Mouse (Mus musculus) heart, embryonic 14.5 days (tissue): ENCODE measurements at regions not wholly inside any gene's neighbourhood (a gene's known extent, or its start where the extent isn't known, plus 50 kb on each side); places are given as distances from the start of the nearest gene placed in this dataset.

ENCODE experiments used
- ATAC-seq: fragments of 200-750 bp; cut with Nextera tagmentation; 2 replicates; pipeline ENCODE4 v1.8.0; 2017; ENCODE audit warnings: low read depth, moderate TSS enrichment; ENCODE audit not compliant: insufficient number of reproducible peaks, insufficient read depth, low FRiP score
- H3K27ac ChIP-seq, 2 experiments: fragments of 200-500 bp in 1 of 2; fragments of 300-500 bp in 1 of 2; sonication (generic) in 1 of 2; replicated peaks in 1 of 2; 2 replicates each; pipeline ENCODE4 v1.5.1; 2012 to 2014; ENCODE audit warnings: low read depth in 2 of 2, low read length in 2 of 2, control low read depth in 1 of 2, mild to moderate bottlenecking in 1 of 2, mixed read lengths in 1 of 2; ENCODE audit not compliant: control insufficient read depth in 1 of 2, insufficient read depth in 1 of 2
- H3K27me3 ChIP-seq: fragments of 300-500 bp; sonication (generic); 2 replicates; pipeline ENCODE4 v1.6.1; 2014; ENCODE audit warnings: mild to moderate bottlenecking, low read length, control low read depth; ENCODE audit not compliant: control insufficient read depth, insufficient read depth
- H3K36me3 ChIP-seq: fragments of 300-500 bp; sonication (generic); 2 replicates; pipeline ENCODE4 v1.6.1; 2014; ENCODE audit warnings: mild to moderate bottlenecking, control low read depth, low read length, mixed read lengths; ENCODE audit not compliant: control insufficient read depth, insufficient read depth
- H3K4me1 ChIP-seq, 2 experiments: fragments of 200-500 bp in 1 of 2; fragments of 300-500 bp in 1 of 2; sonication (generic) in 1 of 2; 2 replicates each; pipeline ENCODE4 v1.6.1; 2012 to 2014; ENCODE audit warnings: low read length in 2 of 2, control low read depth in 1 of 2, mixed read lengths in 1 of 2; ENCODE audit not compliant: control insufficient read depth in 2 of 2, insufficient read depth in 2 of 2
- H3K4me2 ChIP-seq: fragments of 300-500 bp; sonication (generic); 2 replicates; pipeline ENCODE4 v1.6.1; 2014; ENCODE audit warnings: mild to moderate bottlenecking, low read length
- H3K4me3 ChIP-seq, 2 experiments: fragments of 200-500 bp in 1 of 2; fragments of 300-500 bp in 1 of 2; sonication (generic) in 1 of 2; 2 replicates each; pipeline ENCODE4 v1.5.1; 2012 to 2014; ENCODE audit warnings: low read length in 2 of 2, mild to moderate bottlenecking in 2 of 2, control low read depth in 1 of 2, low read depth in 1 of 2, moderate library complexity in 1 of 2; ENCODE audit not compliant: control insufficient read depth in 1 of 2, insufficient read depth in 1 of 2
- H3K9ac ChIP-seq: fragments of 300-500 bp; sonication (generic); 2 replicates; pipeline ENCODE4 v1.6.1; 2014; ENCODE audit warnings: mild to moderate bottlenecking, low read length
- H3K9me3 ChIP-seq: fragments of 300-500 bp; sonication (generic); 2 replicates; pipeline ENCODE4 v1.6.1; 2016; ENCODE audit warnings: low read length, control low read depth; ENCODE audit not compliant: control insufficient read depth
- WGBS: fragments of 180-500 bp; shearing (Covaris S2); extraction: QIAGEN DNeasy Blood & Tissue Kit; methylation state at CpG from one replicate; pipeline ENCODE4 v1.1.7; 2014; 5-methylcytosine and 5-hydroxymethylcytosine counted together

- no peak overlapping the region for H3K9ac ChIP-seq
- no peaks in the 10 kb centered on the region for H3K36me3 ChIP-seq
- no peaks in the 10 kb centered on the region for H3K9me3 ChIP-seq
- peak overlapping the region; percentile 50 to 60; a peak in 3 of 4 replicates for H3K27ac ChIP-seq
- peaks cover 7 to 15% of the 10 kb centered on the region in 2 experiments for H3K4me1 ChIP-seq
- ATAC-seq = no peak
- H3K4me2 ChIP-seq = peak overlapping the region; percentile 56
- H3K27me3 ChIP-seq = no peaks in the 10 kb centered on the region
- peak overlapping the region in 1 of 2 experiments; percentile 13; a peak in 1 of 4 replicates for H3K4me3 ChIP-seq
- 20% methylated on average over 2 of the region's 2 CpGs for WGBS
Measured at GRCm38 (mm10) chr3:9174517-9174832, 435.4 kb downstream of the Zfp704 start.

DNA sequence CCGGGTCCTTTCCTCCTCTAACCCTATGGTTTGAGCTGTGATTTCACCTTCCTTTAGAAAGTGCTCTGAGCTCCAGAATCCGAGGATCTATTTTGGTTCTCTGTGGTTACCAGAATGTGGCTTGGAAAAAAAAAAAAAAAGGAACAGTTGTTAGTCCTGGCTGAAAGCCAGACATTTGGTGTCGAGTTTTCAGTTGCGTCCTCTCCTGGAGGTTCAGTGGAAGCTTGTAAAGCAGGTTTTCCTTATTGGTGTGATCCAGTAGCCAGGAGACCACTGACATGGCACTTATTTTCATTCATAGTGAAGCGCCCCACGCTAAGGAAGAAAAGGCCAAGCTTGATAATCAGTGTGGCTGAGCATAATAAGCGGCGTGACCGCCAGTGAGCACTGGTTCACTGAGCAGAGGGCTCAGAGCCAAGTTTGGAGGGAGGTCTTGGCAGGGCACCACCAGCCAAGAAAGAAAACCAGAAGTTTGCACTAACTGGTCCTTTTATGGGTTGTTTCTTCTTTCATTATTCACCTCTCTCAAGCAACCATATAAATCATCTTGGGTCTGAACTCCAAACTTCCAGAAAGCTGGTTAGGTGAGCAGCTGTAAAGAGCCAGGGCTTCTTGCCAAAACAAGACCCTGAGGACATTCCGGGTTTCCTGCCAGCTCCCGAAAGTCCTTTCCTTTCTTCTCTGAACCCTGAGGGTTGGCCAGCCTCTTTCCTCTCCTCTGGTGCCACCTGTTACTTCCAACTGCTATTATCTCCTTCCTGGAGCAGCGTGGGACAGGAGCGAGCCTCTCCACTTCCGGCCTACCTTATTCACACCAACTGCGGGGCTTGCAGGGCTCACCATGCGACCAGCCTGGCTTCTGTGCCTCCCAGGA lies 436.0 kb downstream of the Zfp704 start:
- peaks cover 7 to 15% of the 10 kb centered on the region in 2 experiments for H3K4me1 ChIP-seq
- ATAC-seq = peak; percentile 54; the same call in 1 of the 2 replicates
- no peaks in the 10 kb centered on the region for H3K9me3 ChIP-seq
- no peak overlapping the region for H3K9ac ChIP-seq
- H3K27me3 ChIP-seq = no peaks in the 10 kb centered on the region
- peak overlapping the region in 1 of 2 experiments; percentile 13; a peak in 1 of 4 replicates for H3K4me3 ChIP-seq
- peak overlapping the region; percentile 50 to 60 for H3K27ac ChIP-seq
- H3K36me3 ChIP-seq = no peaks in the 10 kb centered on the region
- peak overlapping the region; percentile 56 for H3K4me2 ChIP-seq
- 25% methylated on average over 16 of the region's 16 CpGs for WGBS

- no peak overlapping the region for H3K27ac ChIP-seq
- no peak overlapping the region for H3K9ac ChIP-seq
- WGBS = 36% methylated on average over 1 of the region's 1 CpGs
- H3K4me2 ChIP-seq = no peak overlapping the region
- ATAC-seq = no peak
- H3K4me1 ChIP-seq = peaks cover 7 to 15% of the 10 kb centered on the region in 2 experiments
- H3K36me3 ChIP-seq = no peaks in the 10 kb centered on the region
- H3K9me3 ChIP-seq = no peaks in the 10 kb centered on the region
- no peak overlapping the region for H3K4me3 ChIP-seq
- no peaks in the 10 kb centered on the region for H3K27me3 ChIP-seq
Measured at GRCm38 (mm10) chr3:9171970-9172369, 437.9 kb downstream of the Zfp704 start.

GRCm38 (mm10) chr3:9168955-9169354 lies 440.9 kb downstream of the Zfp704 start:
- Histone ChIP-seq H3K27ac (no peak overlapping the region), H3K4me1 (peaks cover 3 to 10% of the 10 kb centered on the region in 2 experiments; a peak in 3 of 4 replicates), H3K4me3 (no peak overlapping the region), H3K9ac (no peak overlapping the region), H3K36me3 (no peaks in the 10 kb centered on the region), H3K4me2 (no peak overlapping the region), H3K27me3 (no peaks in the 10 kb centered on the region), H3K9me3 (no peaks in the 10 kb centered on the region)
- ATAC-seq = no peak
- 55% methylated on average over 12 of the region's 12 CpGs for WGBS

DNA sequence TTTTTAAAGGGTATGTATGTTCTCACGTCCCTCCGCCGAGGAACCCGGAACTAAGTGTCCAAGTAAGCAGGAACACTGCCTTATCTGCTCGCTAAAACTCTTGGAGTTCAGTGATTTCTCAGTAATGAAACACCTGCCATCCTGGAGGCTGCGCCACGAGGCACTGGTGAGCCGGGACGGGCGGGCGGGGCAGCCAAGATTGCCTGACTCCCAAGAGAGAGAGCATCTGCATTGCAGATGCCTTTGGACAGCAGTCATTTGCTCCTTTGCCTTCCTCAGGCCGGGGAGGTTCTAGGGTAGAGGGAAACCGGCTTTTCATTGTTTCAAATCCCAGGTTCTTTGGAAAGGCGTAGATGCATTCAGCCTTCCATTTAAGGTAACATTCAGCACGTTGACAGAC lies 450.8 kb downstream of the Zfp704 start:
- Histone ChIP-seq H3K4me1 (peaks cover 0 to under 1% of the 10 kb centered on the region in 2 experiments; a peak in 2 of 4 replicates), H3K4me3 (no peak overlapping the region), H3K9me3 (no peaks in the 10 kb centered on the region), H3K36me3 (no peaks in the 10 kb centered on the region), H3K27ac (no peak overlapping the region), H3K9ac (no peak overlapping the region), H3K4me2 (peak overlapping the region; percentile 13; the same call in 1 of the 2 replicates), H3K27me3 (no peaks in the 10 kb centered on the region)
- ATAC-seq = no peak
- WGBS = 35% methylated on average over 15 of the region's 15 CpGs

- Histone ChIP-seq H3K9me3 (no peaks in the 10 kb centered on the region), H3K27me3 (no peaks in the 10 kb centered on the region), H3K4me2 (no peak overlapping the region), H3K4me3 (no peak overlapping the region), H3K27ac (no peak overlapping the region), H3K9ac (no peak overlapping the region), H3K4me1 (peaks cover 0 to 3% of the 10 kb centered on the region in 2 experiments; a peak in 2 of 4 replicates), H3K36me3 (no peaks in the 10 kb centered on the region)
- WGBS = 74% methylated on average over 7 of the region's 7 CpGs
- no peak for ATAC-seq
Measured at GRCm38 (mm10) chr3:9154172-9154571, 455.7 kb downstream of the Zfp704 start.

DNA sequence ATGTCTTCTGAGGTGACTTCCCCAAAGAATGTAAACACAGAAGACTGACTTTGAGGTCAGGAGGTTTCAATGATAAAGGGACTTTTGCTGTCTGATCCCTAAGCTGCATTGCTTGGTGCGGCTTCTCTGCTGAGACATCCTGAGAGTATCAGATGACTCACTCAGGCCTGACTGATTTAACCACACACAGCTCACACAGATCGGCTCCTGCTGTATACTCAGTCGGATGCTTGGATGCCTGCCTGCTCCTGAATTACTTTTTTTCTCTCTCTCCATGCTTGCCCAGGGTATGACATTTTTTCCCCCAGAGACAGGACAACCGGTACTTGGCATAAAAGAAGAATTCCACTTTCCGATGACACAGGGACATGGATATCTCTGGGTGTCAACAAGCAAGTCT lies 456.2 kb downstream of the Zfp704 start:
- H3K4me2 ChIP-seq = no peak overlapping the region
- no peaks in the 10 kb centered on the region for H3K27me3 ChIP-seq
- no peak overlapping the region for H3K4me3 ChIP-seq
- H3K4me1 ChIP-seq = peaks cover 0 to 3% of the 10 kb centered on the region in 2 experiments; a peak in 2 of 4 replicates
- H3K9ac ChIP-seq = no peak overlapping the region
- no peaks in the 10 kb centered on the region for H3K36me3 ChIP-seq
- H3K27ac ChIP-seq = no peak overlapping the region
- H3K9me3 ChIP-seq = no peaks in the 10 kb centered on the region
- 26% methylated on average over 5 of the region's 5 CpGs for WGBS
- ATAC-seq = no peak
